Mouse (Mus musculus) midbrain, embryonic 12.5 days (tissue): ENCODE measurements around the gene Eif4g3. TPM values are rescaled to one million over a fixed set of nuclear protein-coding genes. Genes with fewer than 3 reads are reported as not detected.
"Not testable (repeated sequence)": the region's sequence is repeated elsewhere in the genome, so short reads cannot be mapped to it uniquely, and the experiment has no call there.

Experiments
- ATAC-seq: fragments of 200-750 bp; cut with Nextera tagmentation; 2 replicates; pipeline ENCODE4 v1.8.0; 2017; ENCODE audit warnings: low read depth, moderate TSS enrichment, moderate library complexity; ENCODE audit not compliant: low FRiP score
- H3K27ac ChIP-seq: fragments of 300-500 bp; sonication (generic); replicated peaks from 2 replicates; pipeline ENCODE4 v1.5.1; 2016; ENCODE audit warnings: mild to moderate bottlenecking
- H3K27me3 ChIP-seq: fragments of 300-500 bp; sonication (generic); 2 replicates; pipeline ENCODE4 v1.6.1; 2016; ENCODE audit warnings: mild to moderate bottlenecking
- H3K36me3 ChIP-seq: fragments of 300-500 bp; sonication (generic); 2 replicates; pipeline ENCODE4 v1.6.1; 2016
- H3K4me1 ChIP-seq: fragments of 300-500 bp; sonication (generic); 2 replicates; pipeline ENCODE4 v1.6.1; 2016
- H3K4me2 ChIP-seq: fragments of 300-500 bp; sonication (generic); replicated peaks from 2 replicates; pipeline ENCODE4 v1.6.1; 2016; ENCODE audit warnings: mild to moderate bottlenecking, moderate library complexity
- H3K4me3 ChIP-seq: fragments of 300-500 bp; sonication (generic); 2 replicates; pipeline ENCODE4 v1.5.1; 2016; ENCODE audit warnings: mild to moderate bottlenecking
- H3K9ac ChIP-seq: fragments of 300-500 bp; sonication (generic); replicated peaks from 2 replicates; pipeline ENCODE4 v1.6.1; 2016; ENCODE audit warnings: mild to moderate bottlenecking, moderate library complexity
- H3K9me3 ChIP-seq: fragments of 300-500 bp; sonication (generic); 2 replicates; pipeline ENCODE4 v1.6.1; 2016; ENCODE audit warnings: mild to moderate bottlenecking
- WGBS: fragments of 180-500 bp; shearing (Covaris S2); methylation state at CpG from one replicate; pipeline ENCODE4 v1.1.7; 2016; 5-methylcytosine and 5-hydroxymethylcytosine counted together
- polyA plus RNA-seq: library from polyadenylated mRNA; unstranded; fragments of >200 nt; fragmentation: Nextera tagmentation; extraction: Ambion mirVana; gene quantifications from 2 replicates; pipeline ENCODE4 v1.2.1, GENCODE M21; 2016

Eif4g3 gene
- polyA plus RNA-seq, 1 experiment from 2014 or later: 61.6 TPM

DNA sequence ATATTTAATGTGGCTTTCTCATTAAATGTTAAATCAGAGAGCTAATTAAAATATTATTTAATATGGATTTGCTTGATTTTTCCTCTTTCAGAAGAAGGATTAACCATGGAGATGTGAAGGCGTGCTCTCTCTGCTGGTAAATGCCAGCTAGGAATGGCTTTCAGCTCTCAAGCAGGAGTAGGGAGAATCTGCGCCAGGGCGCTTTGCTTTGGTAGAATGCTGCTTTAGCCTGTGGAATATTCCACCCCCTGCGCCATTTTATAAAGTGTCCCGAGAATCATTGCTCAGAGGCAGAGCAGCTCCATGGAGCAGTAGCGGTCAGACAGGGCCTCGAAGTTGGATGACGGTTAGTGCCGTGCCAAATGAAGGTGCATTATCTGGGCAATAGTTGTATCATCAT, 58.7 kb downstream of the Eif4g3 start:
- peaks cover 36% of the 10 kb centered on the region for H3K36me3 ChIP-seq
- H3K27ac ChIP-seq: no peak overlapping the region
- H3K4me3 ChIP-seq: no peak overlapping the region
- H3K4me2 ChIP-seq: no peak overlapping the region
- no peaks in the 10 kb centered on the region for H3K27me3 ChIP-seq
- no peak overlapping the region for H3K9ac ChIP-seq
- no peaks in the 10 kb centered on the region for H3K4me1 ChIP-seq
- no peaks in the 10 kb centered on the region for H3K9me3 ChIP-seq
- ATAC-seq: no peak
- 94% methylated on average over 9 of the region's 9 CpGs for WGBS

DNA sequence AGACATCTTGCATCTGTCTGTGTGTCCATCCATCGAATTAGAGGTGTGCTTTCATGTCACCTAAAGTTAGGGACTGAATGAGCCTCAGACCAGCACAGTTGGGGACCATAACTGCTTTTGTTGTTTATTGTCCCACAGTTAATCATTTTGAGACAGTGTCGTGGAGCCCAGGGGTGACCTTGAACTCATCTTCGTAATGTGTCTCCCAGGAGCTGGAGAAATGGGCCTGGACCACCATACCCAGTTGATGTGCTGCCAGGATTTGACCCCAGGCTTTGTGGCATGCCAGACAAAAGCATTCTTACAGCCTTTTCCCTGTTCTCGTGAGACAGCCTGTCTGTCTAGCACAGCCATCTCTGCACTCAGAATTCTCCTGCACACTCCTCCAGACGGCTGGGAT, 63.8 kb downstream of the Eif4g3 start:
- Histone ChIP-seq H3K4me3 (no peak overlapping the region), H3K9me3 (no peaks in the 10 kb centered on the region), H3K4me1 (no peaks in the 10 kb centered on the region), H3K4me2 (no peak overlapping the region), H3K9ac (no peak overlapping the region), H3K27me3 (no peaks in the 10 kb centered on the region), H3K36me3 (peaks cover 33% of the 10 kb centered on the region), H3K27ac (no peak overlapping the region)
- ATAC-seq: no peak
- 78% methylated on average over 5 of the region's 5 CpGs for WGBS

GRCm38 (mm10) chr4:138057196-138057754, 64.5 kb downstream of the Eif4g3 start:
- H3K9me3 ChIP-seq, H3K4me3 ChIP-seq, H3K27me3 ChIP-seq, H3K9ac ChIP-seq, H3K27ac ChIP-seq, H3K4me1 ChIP-seq, ATAC-seq, H3K4me2 ChIP-seq: not testable (repeated sequence)
- 97% methylated on average over 22 of the region's 22 CpGs for WGBS
- H3K36me3 ChIP-seq: peaks cover 40% of the 10 kb centered on the region

GRCm38 (mm10) chr4:138061161-138061560, 68.3 kb downstream of the Eif4g3 start:
- H3K36me3 ChIP-seq: peaks cover 43% of the 10 kb centered on the region
- no peaks in the 10 kb centered on the region for H3K9me3 ChIP-seq
- no peak overlapping the region for H3K27ac ChIP-seq
- no peak for ATAC-seq
- H3K4me3 ChIP-seq: no peak overlapping the region
- no peak overlapping the region for H3K9ac ChIP-seq
- WGBS: 87% methylated on average over 4 of the region's 4 CpGs
- no peak overlapping the region for H3K4me2 ChIP-seq
- H3K4me1 ChIP-seq: no peaks in the 10 kb centered on the region
- no peaks in the 10 kb centered on the region for H3K27me3 ChIP-seq

- no peak for ATAC-seq
- Histone ChIP-seq H3K4me2 (no peak overlapping the region), H3K9ac (no peak overlapping the region), H3K27me3 (no peaks in the 10 kb centered on the region), H3K4me3 (no peak overlapping the region), H3K27ac (no peak overlapping the region), H3K4me1 (no peaks in the 10 kb centered on the region), H3K9me3 (no peaks in the 10 kb centered on the region), H3K36me3 (peaks cover 39% of the 10 kb centered on the region)
- 89% methylated on average over 7 of the region's 7 CpGs for WGBS
These were observed 70.8 kb downstream of the Eif4g3 start for GRCm38 (mm10) chr4:138063372-138064265.

- Histone ChIP-seq H3K9ac (no peak overlapping the region), H3K36me3 (peaks cover 40% of the 10 kb centered on the region), H3K4me1 (no peaks in the 10 kb centered on the region), H3K4me2 (no peak overlapping the region), H3K27ac (no peak overlapping the region), H3K4me3 (no peak overlapping the region), H3K27me3 (no peaks in the 10 kb centered on the region), H3K9me3 (no peaks in the 10 kb centered on the region)
- ATAC-seq: no peak
- 88% methylated on average over 11 of the region's 11 CpGs for WGBS
These were observed 72.2 kb downstream of the Eif4g3 start for GRCm38 (mm10) chr4:138064882-138065592.

DNA sequence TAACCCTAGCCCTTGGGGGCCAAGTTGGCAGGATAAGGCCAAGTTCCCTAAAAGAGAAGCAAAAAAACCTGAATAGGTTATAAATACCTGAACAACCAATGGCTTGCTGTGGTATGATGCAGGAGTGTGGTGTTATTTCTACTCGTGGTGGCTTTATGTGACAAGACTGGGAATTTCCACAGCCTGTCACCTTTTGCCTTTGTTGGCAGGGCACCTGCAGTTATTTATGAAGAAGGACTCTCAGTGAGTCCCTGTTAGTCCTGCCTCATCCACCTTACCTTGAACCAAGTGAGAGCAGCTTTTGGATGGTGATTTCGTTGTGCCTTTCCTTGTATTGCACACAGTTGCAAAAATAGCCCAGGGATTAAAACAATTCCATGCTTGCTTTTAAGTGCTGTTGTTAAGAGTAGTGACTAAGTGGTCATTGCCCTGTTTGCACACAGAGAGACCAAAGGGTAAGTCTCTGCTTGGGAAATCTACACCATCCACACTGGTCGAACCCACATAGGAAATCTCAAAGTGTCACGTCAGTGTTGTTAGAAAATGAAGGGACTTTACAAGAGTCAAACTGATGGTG, 72.9 kb downstream of the Eif4g3 start:
- Histone ChIP-seq H3K4me1 (no peaks in the 10 kb centered on the region), H3K36me3 (peaks cover 43% of the 10 kb centered on the region), H3K27me3 (no peaks in the 10 kb centered on the region), H3K27ac (no peak overlapping the region), H3K9me3 (no peaks in the 10 kb centered on the region), H3K9ac (no peak overlapping the region), H3K4me3 (no peak overlapping the region), H3K4me2 (no peak overlapping the region)
- ATAC-seq: no peak
- WGBS: 91% methylated on average over 4 of the region's 4 CpGs

DNA sequence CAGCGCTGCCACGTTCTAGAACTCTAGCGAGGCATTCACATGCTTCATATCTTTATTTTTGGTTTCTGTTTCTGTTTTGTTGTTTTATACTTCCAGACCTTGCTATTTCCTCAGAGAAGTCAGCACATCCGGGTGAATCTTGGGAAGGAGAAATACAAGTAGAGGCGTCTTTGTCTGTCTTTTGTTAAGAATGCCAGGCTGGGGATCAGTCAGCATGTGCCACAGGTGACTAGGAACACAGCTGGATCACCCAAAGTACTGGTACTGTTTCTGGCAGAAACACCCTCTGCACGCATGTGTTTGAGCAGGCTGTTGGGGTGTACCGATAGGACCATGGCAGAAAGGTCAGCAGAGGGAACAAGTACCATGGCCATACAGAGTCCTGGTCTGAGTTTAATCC, 73.6 kb downstream of the Eif4g3 start:
- Histone ChIP-seq H3K4me2 (no peak overlapping the region), H3K27ac (no peak overlapping the region), H3K9ac (no peak overlapping the region), H3K4me3 (no peak overlapping the region), H3K9me3 (no peaks in the 10 kb centered on the region), H3K4me1 (peaks cover under 1% of the 10 kb centered on the region; the same call in 1 of the 2 replicates), H3K36me3 (peaks cover 37% of the 10 kb centered on the region), H3K27me3 (no peaks in the 10 kb centered on the region)
- 95% methylated on average over 7 of the region's 7 CpGs for WGBS
- no peak for ATAC-seq

GRCm38 (mm10) chr4:138067858-138068257, 75.0 kb downstream of the Eif4g3 start:
- no peak overlapping the region for H3K4me2 ChIP-seq
- peaks cover 7% of the 10 kb centered on the region; the same call in 1 of the 2 replicates for H3K4me1 ChIP-seq
- 96% methylated on average over 3 of the region's 3 CpGs for WGBS
- H3K9ac ChIP-seq: no peak overlapping the region
- no peaks in the 10 kb centered on the region for H3K9me3 ChIP-seq
- H3K36me3 ChIP-seq: peaks cover 28% of the 10 kb centered on the region
- H3K27me3 ChIP-seq: no peaks in the 10 kb centered on the region
- no peak overlapping the region for H3K27ac ChIP-seq
- no peak overlapping the region for H3K4me3 ChIP-seq
- no peak for ATAC-seq

DNA sequence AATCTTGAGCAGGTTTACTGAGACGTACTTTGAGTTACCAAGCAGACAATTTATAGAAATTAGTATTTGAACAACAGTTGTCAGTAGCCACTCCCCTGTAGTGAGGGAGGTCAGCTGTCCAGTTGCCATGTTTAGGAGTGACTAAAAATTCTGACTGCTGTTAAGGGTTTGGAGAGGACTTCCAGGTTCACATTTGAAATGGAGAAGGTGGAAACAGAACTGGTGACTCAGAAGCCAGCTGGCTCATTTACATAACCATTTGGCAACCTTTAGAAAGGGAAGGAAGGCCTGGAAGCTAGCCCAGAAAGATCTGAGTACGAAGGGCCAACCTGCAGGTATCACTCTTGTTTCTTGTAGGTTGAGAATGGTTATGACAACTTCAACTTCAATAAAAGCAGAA, 75.8 kb downstream of the Eif4g3 start:
- H3K4me2 ChIP-seq: no peak overlapping the region
- no peaks in the 10 kb centered on the region for H3K9me3 ChIP-seq
- 87% methylated on average over 2 of the region's 2 CpGs for WGBS
- no peak for ATAC-seq
- H3K27ac ChIP-seq: no peak overlapping the region
- peaks cover 11% of the 10 kb centered on the region; the same call in 1 of the 2 replicates for H3K4me1 ChIP-seq
- peaks cover 25% of the 10 kb centered on the region for H3K36me3 ChIP-seq
- H3K9ac ChIP-seq: no peak overlapping the region
- H3K4me3 ChIP-seq: no peak overlapping the region
- no peaks in the 10 kb centered on the region for H3K27me3 ChIP-seq

GRCm38 (mm10) chr4:138069371-138069770, 76.5 kb downstream of the Eif4g3 start:
- ATAC-seq: no peak
- Histone ChIP-seq H3K4me1 (peaks cover 11% of the 10 kb centered on the region; the same call in 1 of the 2 replicates), H3K27me3 (no peaks in the 10 kb centered on the region), H3K4me3 (no peak overlapping the region), H3K9ac (no peak overlapping the region), H3K9me3 (no peaks in the 10 kb centered on the region), H3K27ac (no peak overlapping the region), H3K4me2 (no peak overlapping the region), H3K36me3 (peaks cover 21% of the 10 kb centered on the region)
- WGBS: 96% methylated on average over 4 of the region's 4 CpGs

- 77% methylated on average over 6 of the region's 6 CpGs for WGBS
- H3K4me1 ChIP-seq: peaks cover 11% of the 10 kb centered on the region; the same call in 1 of the 2 replicates
- H3K9ac ChIP-seq: no peak overlapping the region
- no peak for ATAC-seq
- no peaks in the 10 kb centered on the region for H3K9me3 ChIP-seq
- no peaks in the 10 kb centered on the region for H3K27me3 ChIP-seq
- no peak overlapping the region for H3K27ac ChIP-seq
- H3K36me3 ChIP-seq: peaks cover 17% of the 10 kb centered on the region
- H3K4me2 ChIP-seq: no peak overlapping the region
- H3K4me3 ChIP-seq: no peak overlapping the region
These were observed 78.7 kb downstream of the Eif4g3 start for GRCm38 (mm10) chr4:138071497-138071896.
